Mouse (Mus musculus) bone marrow macrophage, adult 2 months (primary cell): ENCODE measurements around the gene Frmd4a.

Experiments
- CTCF ChIP-seq: IDR thresholded peaks from 2 replicates; pipeline ENCODE4 v1.5.1; 2012; ENCODE audit warnings: low read depth, mild to moderate bottlenecking, low read length, moderate library complexity
- POLR2A ChIP-seq: IDR thresholded peaks from 2 replicates; pipeline ENCODE4 v1.6.1; 2012; ENCODE audit warnings: mild to moderate bottlenecking, low read depth, low read length, borderline replicate concordance

- no peak for TF ChIP-seq POLR2A
- no peak for TF ChIP-seq CTCF
Measured at GRCm38 (mm10) chr2:4557466-4557865, 539.9 kb downstream of the Frmd4a start.
